ENCODE assay signal across 8 mouse cellular contexts in genomic region chr19:32595131-32595505, GRCm38 (mm10). TPM values are rescaled to one million over a fixed set of nuclear protein-coding genes. Genes with fewer than 3 reads are reported as not detected.
DNase-seq lines count a peak whose midpoint lies in the region; ATAC-seq and TF ChIP-seq lines count a peak whose summit lies in the region.

No protein-coding gene starts in this region.

- no peaks in the 10 kb centered on the region for H3K27me3 ChIP-seq in kidney, adult 2 months (replicated peaks; ENCODE audit: control insufficient read depth, insufficient read depth, low read length)
- peaks cover 2% of the 10 kb centered on the region; the same call in 1 of the 2 replicates for H3K27me3 ChIP-seq in hindbrain, embryonic 16.5 days (replicated peaks; ENCODE audit: control insufficient read depth, insufficient read depth, low read length)
- H3K27me3 ChIP-seq in midbrain, embryonic 16.5 days (ENCODE audit: control insufficient read depth, insufficient read depth, low read depth, low read length) = peaks cover 12% of the 10 kb centered on the region

- TF ChIP-seq POLR2A in kidney, adult 2 months (IDR thresholded peaks at IDR 0.05; ENCODE audit: low read depth, low read length) = no peak
- TF ChIP-seq POLR2A in bone marrow macrophage, adult 2 months (IDR thresholded peaks at IDR 0.05; ENCODE audit: borderline replicate concordance, low read depth, low read length) = no peak

- no peak; the same call in 1 of the 2 replicates for ATAC-seq in hindbrain, embryonic 16.5 days
- no peak for ATAC-seq in midbrain, embryonic 16.5 days
- ATAC-seq in megakaryocyte-erythroid progenitor cell, adult 5-6 weeks (replicated peaks; ENCODE audit: low FRiP score, low TSS enrichment, poor library complexity, severe bottlenecking) = no peak

- no peaks in the 10 kb centered on the region for H3K36me3 ChIP-seq in kidney, adult 2 months (ENCODE audit: control insufficient read depth, insufficient read depth, low read length)
- H3K36me3 ChIP-seq in hindbrain, embryonic 16.5 days (ENCODE audit: control insufficient read depth, insufficient read depth, low read length) = no peaks in the 10 kb centered on the region
- H3K36me3 ChIP-seq in midbrain, embryonic 16.5 days (ENCODE audit: control insufficient read depth, insufficient read depth, low read length) = no peaks in the 10 kb centered on the region

- DNase-seq in kidney, adult 2 months = no peak
- DNase-seq in kidney, postnatal 10 days = no peak
- DNase-seq in adrenal gland, adult (ENCODE audit: inconsistent age in 2 of 2, low spot score in 1 of 2) = no peak
- no peak for DNase-seq in cerebellum, postnatal 25 days

- WGBS in kidney, adult 2 months = 18% methylated on average over 8 of the region's 8 CpGs
- 22% methylated on average over 8 of the region's 8 CpGs for WGBS in hindbrain, embryonic 16.5 days
- 21% methylated on average over 8 of the region's 8 CpGs for WGBS in midbrain, embryonic 16.5 days

- H3K9ac ChIP-seq in hindbrain, embryonic 16.5 days (ENCODE audit: low read depth, low read length) = peak overlapping the region; percentile 65
- peak overlapping the region; percentile 65 for H3K9ac ChIP-seq in midbrain, embryonic 16.5 days (ENCODE audit: low read depth, low read length)

- peaks cover 19% of the 10 kb centered on the region for H3K4me1 ChIP-seq in kidney, adult 2 months (ENCODE audit: control insufficient read depth, insufficient read depth, low read length)
- H3K4me1 ChIP-seq in bone marrow macrophage, adult 2 months (ENCODE audit: control insufficient read depth, insufficient read depth, low read length) = 0 out of 2 replicates have a peak, but pooled peaks cover 2% of the 10 kb centered on the region
- peaks cover 4% of the 10 kb centered on the region for H3K4me1 ChIP-seq in hindbrain, embryonic 16.5 days (ENCODE audit: control insufficient read depth, insufficient read depth, low read depth, low read length)
- peaks cover 2% of the 10 kb centered on the region; the same call in 1 of the 2 replicates for H3K4me1 ChIP-seq in midbrain, embryonic 16.5 days (ENCODE audit: control insufficient read depth, insufficient read depth, low read length)

- TF ChIP-seq CTCF in kidney, adult 2 months (conservative IDR thresholded peaks at IDR 0.05; ENCODE audit: insufficient read depth, insufficient read length, low read depth, low read length) = no peak
- TF ChIP-seq CTCF in bone marrow macrophage, adult 2 months (IDR thresholded peaks at IDR 0.05; ENCODE audit: low read depth, low read length) = no peak

- H3K9me3 ChIP-seq in hindbrain, embryonic 16.5 days (ENCODE audit: control insufficient read depth, low read length) = no peaks in the 10 kb centered on the region
- no peaks in the 10 kb centered on the region for H3K9me3 ChIP-seq in midbrain, embryonic 16.5 days (replicated peaks; ENCODE audit: control insufficient read depth, low read length, poor library complexity, severe bottlenecking)

- peak overlapping the region; percentile 94 for H3K4me2 ChIP-seq in hindbrain, embryonic 16.5 days (ENCODE audit: low read length)
- peak overlapping the region; percentile 90 for H3K4me2 ChIP-seq in midbrain, embryonic 16.5 days (ENCODE audit: low read length)

- H3K4me3 ChIP-seq in kidney, adult 2 months (ENCODE audit: insufficient read depth, low read depth, low read length) = peak overlapping the region; percentile 73
- peak overlapping the region; percentile 77 for H3K4me3 ChIP-seq in bone marrow macrophage, adult 2 months (ENCODE audit: insufficient read depth, low read length)
- peak overlapping the region; percentile 60 for H3K4me3 ChIP-seq in hindbrain, embryonic 16.5 days (ENCODE audit: low read length)
- peak overlapping the region; percentile 58 for H3K4me3 ChIP-seq in midbrain, embryonic 16.5 days (ENCODE audit: low read depth, low read length)

- no peak overlapping the region for H3K27ac ChIP-seq in kidney, adult 2 months (ENCODE audit: insufficient read depth, low read depth, low read length)
- H3K27ac ChIP-seq in bone marrow macrophage, adult 2 months (ENCODE audit: insufficient read depth, low read depth, low read length) = no peak overlapping the region
- no peak overlapping the region for H3K27ac ChIP-seq in hindbrain, embryonic 16.5 days (ENCODE audit: low read depth, low read length)
- H3K27ac ChIP-seq in midbrain, embryonic 16.5 days (ENCODE audit: low read length) = no peak overlapping the region

RNA-seq across cellular contexts. Expression of gene Papss2, which starts 0.5 kb away (rescaled TPM):
- polyA plus RNA-seq in kidney, adult 2 months (2012; rRNA removed) = 129 and 168 TPM in 2 replicates
- polyA plus RNA-seq in bone marrow macrophage, adult 2 months (2012; ENCODE audit: insufficient read depth, insufficient read length, missing spikeins) = 2.2 and 3.2 TPM in 2 replicates
- 1.7 and 2.3 TPM in 2 replicates for polyA plus RNA-seq in hindbrain, embryonic 16.5 days (2015; fragmentation: Nextera tagmentation; extraction: Ambion mirVana)
- 0.67 and 1.0 TPM in 2 replicates for polyA plus RNA-seq in midbrain, embryonic 16.5 days (2015; fragmentation: Nextera tagmentation; extraction: Ambion mirVana)
- total RNA-seq in megakaryocyte-erythroid progenitor cell, adult 5-6 weeks (2014; fragmentation: Nextera tagmentation) = 0.82 and 0.96 TPM in 2 replicates
- 0.38 and 0.61 TPM in 2 replicates for total RNA-seq in megakaryocyte-erythroid progenitor cell, adult 5-6 weeks (2017)

Comparison
In these comparisons a context has a peak if more than half of its experiments do, and no peak if none do; other contexts are left out.
1. RNA of gene Papss2, which starts 0.5 kb away (polyA plus RNA-seq): 129 to 168 TPM in kidney, adult 2 months; 2.2 to 3.2 TPM in bone marrow macrophage, adult 2 months, 1.7 to 2.3 TPM in hindbrain, embryonic 16.5 days and 0.67 to 1.0 TPM in midbrain, embryonic 16.5 days; every median in the first group is over 10 times any median in the second.
2. Peak in every context shown above with its lines, with median percentiles within 50 percentile points of each other: H3K4me3 ChIP-seq.